Mouse (Mus musculus) spleen, adult 12 weeks (tissue): Measurements from ENCODE around the gene Rnf151.
A peak's percentile ranks its signal among the peaks of the same experiment; 100 is the strongest.
"Not testable (repeated sequence)": the region's sequence is repeated elsewhere in the genome, so short reads cannot be mapped to it uniquely, and the experiment has no call there.

ENCODE experiments used
- DNase-seq: peaks from one replicate; pipeline ENCODE4 v3.0.0; 2022; ENCODE audit warnings: low spot score

Gene Rnf151

DNA sequence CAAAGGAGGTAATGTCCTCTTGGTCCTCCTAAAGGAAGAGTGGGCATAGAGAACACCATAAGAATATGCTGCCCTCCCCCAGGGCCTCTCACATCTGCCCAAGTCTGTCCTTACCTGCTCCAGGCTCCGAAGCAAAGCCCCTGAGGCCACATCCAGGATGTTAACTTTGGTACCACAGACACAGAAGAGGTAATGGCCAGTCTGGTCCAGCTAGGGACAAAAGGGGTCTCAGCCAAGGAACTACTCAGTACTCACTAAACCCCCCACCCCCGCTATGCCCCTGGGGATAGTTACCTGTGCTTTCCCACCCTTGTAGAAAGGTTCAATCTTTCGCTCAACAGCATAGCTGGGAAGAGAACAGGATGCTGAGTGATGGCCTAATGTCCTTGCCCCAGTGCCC is 12.0 kb downstream of the Rnf151 start:
- no peak for DNase-seq

DNA sequence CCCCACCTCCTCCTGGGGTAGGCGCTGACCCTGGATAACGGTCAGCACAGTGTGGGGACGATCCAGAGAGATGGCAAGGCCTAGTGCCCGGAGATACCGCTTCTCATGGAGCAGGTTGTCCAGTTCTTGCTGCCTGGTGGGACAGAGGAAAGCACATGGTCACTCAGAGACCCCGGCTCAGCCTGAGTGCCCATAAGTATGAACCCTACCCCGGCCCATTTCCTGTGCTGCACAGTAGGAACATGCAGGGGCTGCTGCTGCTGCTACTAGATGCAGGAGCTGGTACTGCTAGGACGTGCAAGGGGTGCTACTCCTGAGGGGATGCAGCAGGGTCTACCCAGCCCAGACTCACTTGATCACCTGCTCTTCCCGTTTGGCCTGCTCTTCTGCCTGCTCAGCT is 16.6 kb downstream of the Rnf151 start:
- DNase-seq: no peak

DNA sequence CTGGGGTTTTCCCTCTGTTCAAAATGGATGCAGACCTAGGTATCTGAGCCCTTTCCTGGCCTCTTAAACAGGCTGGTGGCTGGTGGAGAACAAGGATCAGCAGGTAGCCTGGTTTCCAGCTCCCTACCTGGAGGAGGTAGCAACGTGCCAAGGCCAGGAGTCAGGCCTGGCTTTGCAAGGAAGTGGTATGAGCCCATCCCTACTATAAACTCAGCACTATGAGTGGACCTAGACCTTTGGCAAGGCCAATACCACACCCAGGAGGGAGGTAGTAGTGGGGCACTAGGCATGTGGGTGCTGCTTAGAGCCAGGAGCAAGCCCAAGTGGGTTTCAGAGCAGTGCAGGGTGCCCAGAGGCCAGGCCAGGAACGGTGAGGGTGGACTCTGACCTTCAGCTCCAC is 18.4 kb downstream of the Rnf151 start:
- DNase-seq: no peak

DNA sequence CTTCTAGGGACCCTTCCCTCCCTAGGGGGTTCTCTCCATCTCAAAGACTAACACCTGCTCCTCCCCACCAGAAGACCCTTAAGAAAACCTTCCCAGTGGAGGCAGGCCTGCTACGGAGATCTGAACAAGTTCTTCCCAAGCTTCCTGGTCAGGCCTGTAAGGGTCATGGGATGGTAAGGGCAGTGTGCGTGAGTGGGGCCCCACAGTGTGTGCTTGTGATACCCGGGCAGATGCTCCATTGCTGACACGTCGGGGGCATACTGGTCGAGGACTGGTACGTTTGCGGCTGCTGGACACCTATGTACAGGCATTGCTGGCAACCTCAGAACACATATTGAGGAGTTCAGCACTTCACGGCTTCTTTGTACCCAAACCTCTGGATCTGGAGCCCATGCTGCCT is 19.1 kb downstream of the Rnf151 start:
- DNase-seq: no peak

DNA sequence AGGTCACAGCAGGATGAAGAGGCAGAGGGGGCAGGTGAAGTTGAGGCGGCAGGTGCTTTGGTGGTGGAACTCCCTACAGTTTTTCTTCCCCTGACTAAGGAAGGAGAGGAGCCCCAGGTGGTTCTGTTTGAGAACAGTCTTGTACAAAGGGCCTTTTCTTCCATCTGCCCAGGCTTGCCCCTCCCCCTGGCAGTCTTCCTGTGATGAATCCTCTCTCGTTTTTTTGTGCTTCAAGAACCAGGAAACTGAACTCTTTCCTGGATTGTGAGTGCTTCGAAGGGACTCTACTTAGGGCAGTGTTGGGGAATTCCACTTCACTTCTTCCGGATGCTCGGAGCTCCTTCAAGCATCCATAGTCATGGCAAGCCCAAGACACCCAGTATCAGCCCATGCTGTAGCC is 19.9 kb downstream of the Rnf151 start:
- no peak for DNase-seq

DNA sequence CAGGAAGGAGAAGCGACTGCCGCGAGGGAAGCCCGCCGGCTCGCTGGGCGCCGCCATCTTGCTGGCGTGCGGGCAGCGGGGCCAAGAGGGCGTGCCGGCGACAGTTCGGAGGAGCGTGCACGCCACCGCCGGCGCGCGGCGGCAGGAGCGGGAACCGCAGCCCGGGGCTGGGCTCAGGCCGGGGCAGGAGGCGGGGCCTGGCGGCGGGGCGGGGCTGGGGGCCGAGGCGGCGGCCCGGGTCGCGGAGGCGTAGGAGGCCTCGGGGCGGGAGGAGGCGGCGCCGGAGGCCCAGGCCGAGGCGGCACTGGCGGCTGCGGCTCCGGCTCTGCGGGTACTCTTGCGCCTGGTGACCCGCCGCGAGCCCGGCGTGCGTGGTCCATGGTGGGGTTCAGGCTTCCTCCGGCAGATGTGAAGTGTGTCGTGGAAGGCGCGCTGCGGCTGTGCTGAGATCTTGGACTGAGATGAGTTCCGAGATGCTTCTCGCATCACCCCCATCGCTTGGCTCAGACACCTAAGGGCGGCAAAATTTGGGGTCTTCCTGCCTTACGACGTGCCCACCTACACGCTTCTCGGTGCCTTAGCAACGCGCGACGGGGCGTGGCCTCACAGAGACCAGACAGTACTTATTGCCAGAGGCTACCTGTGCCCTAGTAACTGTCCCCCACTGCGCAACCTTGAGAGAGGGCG is 21.7 kb downstream of the Rnf151 start, which contains the start of the genes Gfer and Noxo1:
Gene Gfer, minus strand, starts transcription at position 146 of the 687 bp plus-strand sequence.
Gene Noxo1, plus strand, starts transcription at position 224 of the 687 bp plus-strand sequence.
- peak; percentile 86 for DNase-seq

DNA sequence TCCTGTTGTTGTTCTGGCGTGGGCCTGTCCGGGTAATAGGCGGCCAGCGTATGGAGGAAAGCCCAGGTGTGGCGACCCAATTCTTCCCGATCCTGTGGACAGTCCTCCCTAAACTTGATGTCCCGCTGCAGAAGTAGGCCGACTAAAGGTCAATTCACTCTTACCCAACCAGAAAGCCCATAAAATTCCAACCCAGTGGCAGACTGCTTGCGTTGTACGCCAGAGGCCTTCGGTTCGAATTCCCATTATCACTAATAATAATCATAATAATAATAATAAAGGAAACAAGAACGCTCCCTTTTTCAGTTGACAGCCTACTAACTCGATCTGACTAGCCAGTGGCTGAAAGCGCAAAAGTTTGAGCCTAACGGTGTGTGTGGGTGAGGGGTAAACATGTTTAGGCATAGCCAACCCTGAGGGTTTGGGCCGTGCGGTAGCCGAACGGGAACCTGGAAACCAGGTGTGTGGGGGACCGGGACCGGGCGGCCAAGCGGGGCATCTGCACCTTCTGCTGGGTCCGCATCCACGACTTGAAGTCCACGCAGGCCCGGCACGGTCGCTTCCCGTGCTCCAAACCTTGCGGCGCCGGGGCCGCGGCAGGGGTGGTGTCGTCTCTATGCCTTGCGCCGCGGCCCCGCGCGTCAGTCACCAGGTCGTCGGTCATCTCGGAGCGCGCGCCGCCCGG is 22.4 kb downstream of the Rnf151 start:
- no peak for DNase-seq

DNA sequence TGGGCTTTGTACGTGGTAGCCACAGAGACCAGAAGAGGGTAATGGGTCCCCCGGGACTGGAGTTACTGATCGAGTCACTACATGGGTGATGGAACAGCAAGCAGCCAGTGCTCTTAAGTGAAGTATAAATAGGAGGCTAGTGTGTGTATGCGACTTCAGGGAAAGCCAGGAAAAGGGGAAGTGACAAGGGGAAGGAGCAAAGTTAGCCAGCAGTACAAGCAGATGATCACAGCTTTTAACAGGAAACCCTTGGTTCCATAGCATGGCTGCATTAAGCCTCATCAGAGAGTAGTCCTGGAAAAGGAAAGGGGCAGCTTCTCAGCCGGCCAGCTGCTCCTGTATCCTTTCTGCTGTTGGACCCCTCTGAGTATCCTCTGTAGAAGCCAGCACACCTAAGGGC is 25.5 kb downstream of the Rnf151 start:
- DNase-seq: no peak

DNA sequence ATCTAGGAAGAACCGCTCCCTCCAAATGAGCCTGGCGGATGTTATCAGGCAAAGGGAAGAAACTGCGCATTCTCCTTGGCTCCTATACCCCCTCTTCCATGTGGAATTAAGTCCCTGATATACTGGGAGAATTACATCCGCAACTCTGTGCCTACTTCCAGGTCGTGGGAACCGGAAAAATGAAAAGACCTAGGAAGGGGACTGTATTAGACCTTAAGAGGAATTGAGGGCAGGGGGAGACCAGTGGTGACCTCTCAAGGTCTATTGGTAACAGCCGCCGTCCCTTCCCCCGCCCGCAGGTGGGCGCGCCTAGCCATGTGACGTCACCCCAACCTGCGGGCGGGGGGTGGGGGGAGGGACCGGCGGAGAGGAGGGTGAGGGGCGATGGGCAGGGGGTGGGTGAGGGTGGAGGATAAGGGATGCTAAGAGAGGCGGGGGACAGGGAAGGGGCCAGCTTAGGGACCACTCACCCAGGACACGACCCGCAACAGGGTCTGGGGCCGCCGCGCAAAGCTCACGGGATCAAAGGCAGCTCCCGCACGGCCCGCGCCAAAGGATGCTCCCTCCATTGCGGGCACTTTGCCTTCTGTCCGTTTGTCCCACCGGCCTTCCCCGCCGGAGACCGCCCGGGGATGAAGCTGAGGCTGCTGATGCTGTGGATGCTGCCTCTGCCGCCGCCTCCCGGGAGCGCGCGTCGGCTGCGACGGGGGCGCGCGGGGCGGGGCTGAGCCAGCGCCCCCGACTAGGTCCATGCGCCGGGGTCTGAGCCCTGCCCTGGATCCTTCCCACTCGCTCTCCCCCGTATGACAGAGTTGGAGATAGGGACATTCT is 28.4 kb downstream of the Rnf151 start, which contains the start of gene Syngr3:
Gene Syngr3, minus strand, starts transcription at position 705 of the 831 bp plus-strand sequence.
- DNase-seq: no peak

DNA sequence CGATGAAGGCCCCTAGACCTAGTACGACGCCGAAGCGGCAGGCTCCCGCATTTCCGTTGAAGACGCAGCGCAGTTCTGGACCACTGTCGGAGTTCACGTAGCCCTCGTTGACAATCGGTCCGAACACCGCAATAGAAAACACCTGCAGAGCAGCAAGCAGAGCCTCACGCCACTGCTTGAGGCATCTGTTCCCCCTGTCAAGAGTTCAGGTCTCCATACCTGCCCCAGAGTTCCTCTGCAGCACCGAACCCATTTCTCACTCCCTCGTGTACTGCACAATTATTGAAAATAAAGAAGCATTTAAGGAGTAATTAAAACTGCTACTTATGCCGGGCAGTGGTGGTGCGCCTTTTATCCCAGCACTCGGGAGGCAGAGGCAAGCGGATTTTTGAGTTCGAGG is 30.3 kb downstream of the Rnf151 start:
- no peak for DNase-seq

DNA sequence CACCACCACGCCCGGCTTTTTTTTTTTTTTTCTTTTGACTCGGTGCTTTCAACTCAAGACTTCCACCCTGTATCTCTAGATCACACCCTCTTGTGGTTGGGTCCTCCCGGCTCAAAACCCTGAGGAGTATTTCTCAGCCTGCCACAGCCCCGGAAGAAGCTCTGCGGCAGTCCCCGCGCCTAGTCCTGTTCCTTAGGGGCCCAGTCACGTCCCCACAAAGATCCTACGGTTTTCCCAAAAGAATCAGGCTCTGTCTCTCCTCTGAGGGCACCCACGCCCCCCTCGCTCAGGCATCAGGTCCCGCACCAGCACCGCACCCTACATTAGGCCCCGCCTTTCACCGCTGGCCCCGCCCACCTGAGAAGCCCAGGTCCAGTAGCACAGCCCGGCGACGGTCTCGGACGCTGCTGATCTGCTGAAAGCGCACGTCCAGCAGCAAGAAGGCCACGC is 30.7 kb downstream of the Rnf151 start:
- DNase-seq: peak; percentile 52

DNA sequence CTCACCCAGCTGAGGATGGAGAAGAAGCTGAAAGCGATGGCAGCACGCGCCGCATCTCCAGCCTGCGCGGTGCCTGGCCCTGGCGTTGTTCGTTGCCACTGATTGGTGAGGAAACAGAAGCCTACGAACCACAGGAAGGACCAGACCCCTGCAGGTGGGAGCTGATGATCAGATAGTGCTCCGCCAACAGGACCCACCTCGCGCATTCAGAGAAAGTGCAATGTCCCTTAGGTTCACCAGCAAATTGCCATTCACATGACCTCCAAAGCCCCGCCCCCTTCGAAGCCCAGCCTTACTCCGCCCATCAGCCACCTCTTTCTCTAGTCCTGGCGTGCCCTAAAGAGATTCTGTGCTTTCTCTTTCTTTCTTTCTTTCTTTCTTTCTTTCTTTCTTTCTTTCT is 31.3 kb downstream of the Rnf151 start:
- DNase-seq: peak; percentile 29

DNA sequence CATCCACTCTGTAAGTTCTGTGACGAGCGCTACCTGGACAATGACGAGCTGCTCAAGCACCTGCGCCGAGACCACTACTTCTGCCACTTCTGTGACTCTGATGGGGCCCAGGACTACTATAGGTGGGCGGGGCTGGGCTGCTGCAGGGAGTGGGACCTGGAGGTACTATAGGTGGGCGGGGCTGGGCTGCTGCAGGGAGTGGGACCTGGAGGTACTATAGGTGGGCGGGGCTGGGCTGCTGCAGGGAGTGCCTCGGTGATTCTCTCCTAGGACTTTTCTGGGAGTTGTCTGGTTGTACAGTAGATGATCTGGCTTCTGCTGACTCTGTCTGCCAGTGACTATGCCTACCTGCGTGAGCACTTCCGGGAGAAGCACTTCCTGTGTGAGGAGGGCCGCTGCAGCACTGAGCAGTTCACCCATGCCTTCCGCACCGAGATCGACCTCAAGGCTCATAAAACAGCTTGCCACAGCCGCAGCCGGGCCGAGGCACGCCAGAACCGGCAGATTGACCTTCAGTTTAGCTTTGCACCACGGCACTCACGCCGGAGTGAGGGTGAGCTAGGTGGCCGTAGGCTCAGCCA is 40.3 kb downstream of the Rnf151 start:
- no peak for DNase-seq

DNA sequence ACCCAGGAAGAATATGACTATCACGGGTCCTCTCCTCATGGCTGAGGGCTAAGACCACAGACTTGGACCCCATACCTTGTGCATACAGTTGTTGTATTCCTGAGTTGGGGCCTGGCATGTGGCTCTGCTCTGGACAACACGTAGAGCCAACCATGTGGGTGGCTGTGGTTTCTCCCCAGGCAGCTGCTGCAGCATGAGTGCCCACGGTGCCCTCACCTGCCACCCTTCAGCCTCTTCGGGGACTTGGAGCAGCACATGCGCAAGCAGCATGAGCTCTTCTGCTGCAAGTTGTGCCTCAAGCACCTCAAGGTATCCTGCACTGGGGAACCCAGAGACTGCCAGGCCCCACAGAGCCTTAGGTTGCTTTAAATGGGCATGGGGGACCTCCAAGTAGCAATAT is 41.0 kb downstream of the Rnf151 start:
- DNase-seq: no peak

DNA sequence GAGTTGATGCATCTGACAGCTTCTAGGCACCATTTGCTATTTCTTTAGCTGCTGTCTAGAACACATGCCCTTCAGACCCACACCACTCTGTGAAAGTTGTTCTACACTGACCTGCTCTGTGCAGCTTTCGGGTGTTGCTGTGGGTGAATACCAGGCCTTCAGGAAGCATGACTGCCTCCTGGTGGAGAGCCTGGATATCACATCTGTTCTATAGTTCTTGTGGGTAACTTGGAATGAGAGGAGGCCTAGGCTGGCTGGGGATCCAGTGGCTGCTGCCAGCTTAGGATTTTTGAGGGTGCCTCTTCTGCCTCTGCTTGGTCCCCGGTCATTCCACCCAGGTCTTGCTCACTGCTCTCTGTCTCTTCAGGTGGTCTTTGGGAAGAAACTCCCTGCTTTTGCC is 41.7 kb downstream of the Rnf151 start:
- DNase-seq: peak; percentile 60

DNA sequence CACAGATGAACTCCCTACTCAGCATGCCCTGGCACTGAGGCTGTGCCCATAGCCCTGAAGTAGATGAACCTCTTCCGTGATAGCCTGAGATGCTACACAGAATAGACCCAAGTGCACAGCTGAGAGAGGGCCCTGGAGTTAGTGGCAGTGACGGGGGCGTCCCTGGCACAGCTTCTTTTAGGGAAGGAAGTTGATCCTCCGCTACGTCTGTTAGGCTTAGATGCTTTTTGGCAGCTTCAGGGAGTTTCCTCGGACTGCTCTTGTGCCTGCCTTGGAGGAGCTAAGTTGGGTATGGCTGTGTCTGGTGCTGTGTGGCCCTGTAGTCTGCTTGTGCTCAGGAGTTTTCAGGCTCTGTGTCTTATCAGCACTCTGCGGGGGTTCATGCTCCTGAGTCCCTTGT is 43.6 kb downstream of the Rnf151 start:
- no peak for DNase-seq

DNA sequence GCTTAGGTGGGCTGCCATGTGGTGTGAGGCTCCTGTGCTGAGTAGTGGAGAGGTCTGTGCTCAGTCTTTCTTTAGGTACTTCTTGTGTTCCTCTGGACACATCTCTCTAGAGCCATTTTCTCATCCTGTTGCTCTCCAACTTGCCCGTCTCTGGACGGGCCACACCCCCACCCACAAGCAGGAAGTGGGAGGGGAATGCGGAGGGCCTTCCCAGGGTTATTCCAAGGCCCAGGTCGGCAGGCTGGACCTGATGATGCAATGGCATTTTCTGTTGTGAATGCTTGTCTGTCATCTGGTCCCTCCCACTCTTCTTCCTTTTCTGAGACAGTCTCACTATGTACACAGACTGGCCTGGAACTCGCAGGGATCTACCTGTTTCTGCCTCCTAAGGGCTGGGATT is 45.7 kb downstream of the Rnf151 start:
- no peak for DNase-seq

DNA sequence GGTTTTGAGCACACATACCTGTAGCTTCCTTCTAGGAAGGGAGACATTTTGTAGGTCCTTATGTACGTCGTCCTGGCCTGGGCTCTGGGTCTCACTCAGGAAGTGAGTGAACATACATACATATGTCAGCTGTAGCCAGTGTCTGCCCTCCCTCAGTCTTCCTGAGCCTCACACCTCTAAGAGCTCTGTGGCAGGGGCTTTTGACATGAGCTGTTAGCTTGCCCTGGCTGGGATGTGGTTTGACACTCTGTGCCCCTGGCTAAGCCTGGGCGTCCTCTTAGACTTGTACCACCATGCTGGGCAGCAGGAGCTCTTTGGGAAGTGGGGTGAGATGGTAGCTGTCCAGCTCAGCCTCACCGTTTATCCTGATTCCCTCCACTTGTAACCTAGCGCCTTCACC is 46.5 kb downstream of the Rnf151 start:
- DNase-seq: no peak

DNA sequence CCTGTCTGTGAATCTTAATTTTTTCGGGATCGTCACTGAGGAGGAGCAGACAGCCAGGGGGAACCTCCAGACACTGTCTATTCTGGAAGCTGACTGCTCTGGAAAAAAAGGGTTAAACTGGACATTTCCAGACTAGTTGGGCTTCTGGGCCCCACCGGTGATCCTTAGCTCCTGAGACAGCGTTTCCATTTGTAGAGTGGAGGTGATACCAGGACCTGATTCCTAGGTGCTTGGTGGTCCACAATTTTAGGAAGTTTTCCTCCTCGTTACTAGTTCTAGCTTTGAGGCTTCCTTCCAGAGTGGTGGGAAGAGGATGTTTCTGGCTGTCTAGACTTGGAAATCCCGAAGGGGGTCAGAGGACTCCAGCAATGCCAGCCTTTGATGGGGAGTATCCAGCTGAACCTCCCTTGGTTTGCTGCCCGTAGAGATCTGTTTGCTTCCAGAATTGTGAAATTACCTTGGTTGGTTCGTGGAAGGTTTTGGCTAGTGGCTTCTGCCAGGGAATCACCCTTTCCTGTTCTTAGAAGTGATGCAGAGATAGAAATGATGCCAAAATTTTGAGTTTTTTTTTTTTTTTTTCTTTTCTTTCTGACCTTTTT is 47.5 kb downstream of the Rnf151 start:
- no peak for DNase-seq

DNA sequence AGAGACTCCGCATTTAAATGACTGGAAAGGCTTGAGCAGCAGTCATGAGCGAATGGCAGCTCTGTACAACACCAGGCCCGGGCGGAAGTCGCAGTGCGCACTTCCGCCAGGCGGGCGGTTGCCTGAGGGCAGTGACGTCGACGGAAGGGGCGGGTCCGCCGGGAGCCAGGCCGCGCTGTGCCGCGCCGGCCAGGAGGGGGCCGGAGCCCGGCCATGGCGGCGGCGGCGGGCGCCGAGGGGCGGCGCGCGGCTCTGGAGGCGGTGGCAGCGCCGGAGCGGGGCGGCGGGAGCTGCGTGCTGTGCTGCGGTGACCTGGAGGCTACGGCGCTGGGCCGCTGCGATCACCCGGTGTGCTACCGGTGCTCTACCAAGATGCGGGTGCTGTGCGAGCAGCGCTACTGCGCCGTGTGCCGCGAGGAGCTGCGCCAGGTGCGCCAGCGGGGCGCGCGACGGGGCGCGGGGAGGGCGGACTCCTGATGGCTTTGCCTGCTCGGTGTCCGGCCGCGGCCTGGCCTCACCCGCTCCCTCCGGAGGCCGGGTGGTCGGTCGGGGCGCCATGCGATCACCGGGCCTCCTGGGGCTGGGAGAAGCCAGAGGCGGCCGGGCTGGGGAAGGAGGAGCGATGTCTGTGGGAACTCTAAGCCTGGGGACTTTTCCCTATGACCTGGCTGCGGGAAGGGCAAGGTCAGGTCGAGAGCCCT is 48.2 kb downstream of the Rnf151 start, which contains the start of gene Zfp598:
Gene Zfp598, plus strand, starts transcription at position 143 of the 701 bp plus-strand sequence.
- DNase-seq: peak; percentile 92

DNA sequence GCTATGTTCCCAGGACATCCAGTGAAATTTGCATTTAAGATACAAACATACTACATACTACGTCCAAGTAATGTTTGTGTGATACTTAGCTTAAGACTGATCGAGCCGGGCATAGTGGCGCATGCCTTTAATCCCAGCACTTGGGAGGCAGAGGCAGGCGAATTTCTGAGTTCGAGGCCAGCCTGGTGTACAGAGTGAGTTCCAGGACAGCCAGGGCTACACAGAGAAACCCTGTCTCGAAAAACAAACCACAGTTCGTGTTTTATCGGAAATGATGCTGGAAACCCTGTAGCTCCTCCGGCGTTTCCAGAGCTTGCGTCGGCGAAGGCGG is 48.7 kb downstream of the Rnf151 start:
- not testable (repeated sequence) for DNase-seq
